Mouse (Mus musculus): Measurements from ENCODE around the gene Psapl1. TPM values are rescaled to one million over a fixed set of nuclear protein-coding genes. Genes with fewer than 3 reads are reported as not detected.
"Not testable (repeated sequence)": the region's sequence is repeated elsewhere in the genome, so short reads cannot be mapped to it uniquely, and the experiment has no call there.

The Psapl1 gene
- polyA plus RNA-seq, 1 experiment: 0.12 TPM

DNA sequence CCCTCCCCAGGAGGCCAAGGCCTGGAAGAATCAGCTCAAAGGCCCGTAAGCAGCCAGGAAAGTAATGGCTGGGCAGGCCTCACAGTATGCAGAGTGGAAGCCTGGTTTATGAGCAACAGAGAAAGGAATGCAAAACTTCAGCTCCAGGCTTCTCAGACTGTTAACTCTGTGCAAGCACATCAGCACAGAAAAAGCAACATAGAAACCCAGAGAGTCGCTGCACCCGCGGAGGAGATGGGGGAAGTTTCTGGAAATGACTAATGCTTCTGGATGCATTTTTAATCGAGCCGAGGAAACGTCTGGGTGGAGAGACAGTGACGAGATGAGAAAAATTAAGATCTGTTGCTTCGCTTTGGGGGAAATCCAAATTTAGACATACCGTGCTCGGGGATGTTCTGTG is 22.5 kb downstream of the Psapl1 start:
- no peak overlapping the region for H3ac ChIP-seq (ENCODE audit: control insufficient read depth, insufficient read length, low read depth)
- no peaks in the 10 kb centered on the region for H3K79me3 ChIP-seq (ENCODE audit: low read depth)
- H3K79me2 ChIP-seq (ENCODE audit: control insufficient read depth, insufficient read depth): no peaks in the 10 kb centered on the region
- H3K36me3 ChIP-seq (ENCODE audit: control insufficient read depth, insufficient read depth): no peaks in the 10 kb centered on the region
- H3K4me3 ChIP-seq (ENCODE audit: insufficient read depth, poor library complexity, severe bottlenecking): no peak overlapping the region
- no peaks in the 10 kb centered on the region for H3K27me3 ChIP-seq (ENCODE audit: control insufficient read depth, insufficient read depth, insufficient read length)
- TF ChIP-seq MYOD1 (IDR thresholded peaks at IDR 0.05; ENCODE audit: control insufficient read depth, insufficient read length, low read depth) (no peak), CEBPB (IDR thresholded peaks at IDR 0.05; ENCODE audit: low read depth) (no peak), MYOG (IDR thresholded peaks at IDR 0.05; ENCODE audit: control insufficient read depth, extremely low read depth, insufficient read length) (no peak), CTCF (IDR thresholded peaks at IDR 0.05; ENCODE audit: control insufficient read depth, insufficient read depth, insufficient read length) (no peak), MAX (IDR thresholded peaks at IDR 0.05) (no peak), FOSL1 (IDR thresholded peaks at IDR 0.05; ENCODE audit: insufficient read depth, low read length, poor library complexity, severe bottlenecking) (no peak), USF1 (IDR thresholded peaks at IDR 0.05; ENCODE audit: low read depth) (no peak)

DNA sequence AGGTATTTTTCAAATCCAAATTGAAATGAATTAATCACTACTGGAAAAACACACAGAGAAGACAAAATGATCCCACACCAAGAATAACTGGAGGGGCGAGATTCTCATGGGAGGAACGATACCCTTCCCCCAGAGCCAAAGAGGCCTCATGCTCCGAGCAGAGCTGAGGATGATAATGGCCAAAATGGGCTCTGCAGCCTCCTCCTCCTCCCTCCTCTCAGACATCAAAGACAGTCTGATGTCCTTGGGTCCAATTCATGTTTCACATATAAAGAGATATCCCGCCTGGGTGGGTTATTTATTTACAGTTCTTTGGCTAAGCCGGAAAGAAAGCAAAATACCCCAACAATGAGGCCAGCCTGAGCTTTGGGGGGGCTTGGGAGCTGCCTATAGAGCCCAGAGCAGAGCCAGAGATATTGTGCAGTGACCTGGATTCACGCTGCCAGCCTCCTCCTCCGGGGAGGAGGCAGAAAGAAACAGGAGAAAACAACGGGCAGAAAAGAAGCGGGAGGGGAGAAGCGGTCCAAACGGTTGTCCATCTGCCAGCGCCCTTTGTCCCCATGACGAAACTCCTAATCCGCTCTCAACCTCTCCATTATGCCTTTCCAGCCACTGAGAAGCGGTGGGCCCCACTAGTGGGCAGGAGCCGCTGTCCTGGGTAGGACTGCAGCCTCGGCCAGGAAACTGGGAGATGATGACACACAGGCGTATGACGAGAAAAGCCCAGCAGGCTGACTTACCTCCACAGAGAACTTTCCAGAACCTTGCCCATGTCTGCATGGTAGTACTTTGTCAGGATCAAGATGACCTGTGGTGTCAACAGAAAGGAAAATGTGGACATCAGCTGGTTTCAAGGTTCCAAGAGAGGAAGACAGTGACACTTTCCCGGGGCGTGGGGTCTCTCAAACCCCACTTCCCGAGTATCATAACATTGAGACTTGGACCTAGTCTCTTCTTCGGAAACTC is 24.9 kb downstream of the Psapl1 start:
- Histone ChIP-seq H3K79me2 (ENCODE audit: control insufficient read depth, insufficient read depth) (no peaks in the 10 kb centered on the region), H3K79me3 (ENCODE audit: low read depth) (no peaks in the 10 kb centered on the region), H3ac (ENCODE audit: control insufficient read depth, insufficient read length, low read depth) (no peak overlapping the region), H3K36me3 (ENCODE audit: control insufficient read depth, insufficient read depth) (no peaks in the 10 kb centered on the region), H3K27me3 (ENCODE audit: control insufficient read depth, insufficient read depth, insufficient read length) (no peaks in the 10 kb centered on the region), H3K4me3 (ENCODE audit: insufficient read depth, poor library complexity, severe bottlenecking) (no peak overlapping the region)
- no peak for TF ChIP-seq CTCF (IDR thresholded peaks at IDR 0.05; ENCODE audit: control insufficient read depth, insufficient read depth, insufficient read length)
- TF ChIP-seq FOSL1 (IDR thresholded peaks at IDR 0.05; ENCODE audit: insufficient read depth, low read length, poor library complexity, severe bottlenecking): no peak
- no peak for TF ChIP-seq USF1 (IDR thresholded peaks at IDR 0.05; ENCODE audit: low read depth)
- no peak for TF ChIP-seq MYOG (IDR thresholded peaks at IDR 0.05; ENCODE audit: control insufficient read depth, extremely low read depth, insufficient read length)
- no peak for TF ChIP-seq CEBPB (IDR thresholded peaks at IDR 0.05; ENCODE audit: low read depth)
- TF ChIP-seq MYOD1 (IDR thresholded peaks at IDR 0.05; ENCODE audit: control insufficient read depth, insufficient read length, low read depth): no peak
- TF ChIP-seq MAX (IDR thresholded peaks at IDR 0.05): no peak

DNA sequence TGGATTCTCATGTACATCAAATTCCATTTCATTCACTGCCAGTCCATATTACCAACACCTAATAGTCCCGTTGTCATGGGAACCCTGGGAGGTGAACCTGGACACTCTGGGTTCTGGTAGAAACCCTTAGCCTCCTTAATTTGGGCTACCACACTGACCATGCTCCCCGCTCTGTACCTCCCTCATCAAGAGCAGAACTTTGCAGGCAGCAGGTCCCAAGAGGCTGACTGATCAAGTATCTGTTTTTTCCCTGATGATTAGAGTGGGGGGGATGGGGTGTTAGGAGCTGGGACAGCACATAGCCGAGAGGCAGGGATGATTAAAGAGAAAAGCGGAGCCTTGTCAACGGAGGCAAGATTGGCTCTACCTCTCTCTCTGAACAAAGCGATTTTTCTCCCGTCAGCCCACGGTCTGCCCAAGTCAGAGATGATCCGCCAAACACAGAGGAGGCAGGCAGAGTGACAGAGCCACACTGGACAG is 26.5 kb downstream of the Psapl1 start:
- Histone ChIP-seq H3K79me2 (ENCODE audit: control insufficient read depth, insufficient read depth) (no peaks in the 10 kb centered on the region), H3K4me3 (ENCODE audit: insufficient read depth, poor library complexity, severe bottlenecking) (no peak overlapping the region), H3ac (ENCODE audit: control insufficient read depth, insufficient read length, low read depth) (no peak overlapping the region), H3K27me3 (ENCODE audit: control insufficient read depth, insufficient read depth, insufficient read length) (no peaks in the 10 kb centered on the region), H3K79me3 (ENCODE audit: low read depth) (no peaks in the 10 kb centered on the region), H3K36me3 (ENCODE audit: control insufficient read depth, insufficient read depth) (no peaks in the 10 kb centered on the region)
- no peak for TF ChIP-seq CTCF (IDR thresholded peaks at IDR 0.05; ENCODE audit: control insufficient read depth, insufficient read depth, insufficient read length)
- no peak for TF ChIP-seq MYOD1 (IDR thresholded peaks at IDR 0.05; ENCODE audit: control insufficient read depth, insufficient read length, low read depth)
- TF ChIP-seq FOSL1 (IDR thresholded peaks at IDR 0.05; ENCODE audit: insufficient read depth, low read length, poor library complexity, severe bottlenecking): no peak

DNA sequence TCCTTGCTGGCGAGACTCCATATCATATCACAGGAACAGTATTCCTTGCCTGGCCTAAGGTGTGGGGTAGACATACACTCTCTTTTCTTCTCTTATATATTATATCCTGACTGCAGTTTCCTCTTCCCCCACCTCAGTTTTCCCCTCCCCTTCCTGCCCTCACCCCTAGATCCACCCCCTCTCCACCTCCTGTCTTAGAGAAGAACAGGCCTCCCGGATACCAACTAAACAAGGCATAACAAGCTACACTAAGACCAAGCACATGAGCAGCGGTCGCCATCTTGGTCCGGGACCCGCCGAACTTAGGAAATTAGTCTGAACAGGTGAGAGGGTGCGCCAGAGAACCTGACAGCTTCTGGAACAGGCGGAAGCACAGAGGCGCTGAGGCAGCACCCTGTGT is 33.7 kb downstream of the Psapl1 start:
- not testable (repeated sequence) for H3K79me3 ChIP-seq (ENCODE audit: low read depth); H3ac ChIP-seq (ENCODE audit: control insufficient read depth, insufficient read length, low read depth); H3K79me2 ChIP-seq (ENCODE audit: control insufficient read depth, insufficient read depth); H3K36me3 ChIP-seq (ENCODE audit: control insufficient read depth, insufficient read depth); H3K27me3 ChIP-seq (ENCODE audit: control insufficient read depth, insufficient read depth, insufficient read length); H3K4me3 ChIP-seq (ENCODE audit: insufficient read depth, poor library complexity, severe bottlenecking)

DNA sequence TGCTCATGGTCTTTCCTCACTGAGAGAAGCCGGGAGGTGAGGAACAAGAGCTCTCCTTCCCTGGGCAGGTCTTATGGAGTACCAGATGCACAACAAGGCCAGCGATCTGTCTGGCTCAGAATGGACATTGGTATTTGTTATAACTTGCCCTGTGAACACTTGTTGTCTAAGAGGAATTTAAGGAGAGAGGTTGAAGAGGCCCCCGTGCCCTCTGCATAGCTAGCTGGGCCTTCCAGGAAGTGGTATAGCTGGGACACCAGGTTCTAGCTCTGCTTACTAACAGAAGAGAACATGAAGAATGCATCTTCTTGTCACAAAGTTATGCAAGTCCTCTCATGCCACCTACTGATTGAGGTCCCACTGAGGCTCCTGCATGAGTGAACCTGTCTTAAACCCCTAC is 44.2 kb downstream of the Psapl1 start:
- H3K4me3 ChIP-seq (ENCODE audit: insufficient read depth, poor library complexity, severe bottlenecking): no peak overlapping the region
- no peak overlapping the region for H3ac ChIP-seq (ENCODE audit: control insufficient read depth, insufficient read length, low read depth)
- TF ChIP-seq FOSL1 (IDR thresholded peaks at IDR 0.05; ENCODE audit: insufficient read depth, low read length, poor library complexity, severe bottlenecking): no peak
- TF ChIP-seq CTCF (IDR thresholded peaks at IDR 0.05; ENCODE audit: control insufficient read depth, insufficient read depth, insufficient read length): no peak
- TF ChIP-seq CEBPB (IDR thresholded peaks at IDR 0.05; ENCODE audit: low read depth): no peak
- no peak for TF ChIP-seq MYOG (IDR thresholded peaks at IDR 0.05; ENCODE audit: control insufficient read depth, extremely low read depth, insufficient read length)
- TF ChIP-seq MYOD1 (IDR thresholded peaks at IDR 0.05; ENCODE audit: control insufficient read depth, insufficient read length, low read depth): no peak
- no peak for TF ChIP-seq MAX (IDR thresholded peaks at IDR 0.05)
- no peak for TF ChIP-seq USF1 (IDR thresholded peaks at IDR 0.05; ENCODE audit: low read depth)
- no peaks in the 10 kb centered on the region for H3K79me2 ChIP-seq (ENCODE audit: control insufficient read depth, insufficient read depth)
- no peaks in the 10 kb centered on the region for H3K27me3 ChIP-seq (ENCODE audit: control insufficient read depth, insufficient read depth, insufficient read length)
- no peaks in the 10 kb centered on the region for H3K79me3 ChIP-seq (ENCODE audit: low read depth)
- H3K36me3 ChIP-seq (ENCODE audit: control insufficient read depth, insufficient read depth): no peaks in the 10 kb centered on the region

Data from C2C12 (cell line).